34 mouse cellular contexts compared by ENCODE assay signal in genomic region chr3:147246141-147246540, GRCm38 (mm10).
"Had no signal": no experiment of that assay in that cellular context is flagged by ENCODE, and none has a peak within 500 bp of the region (broad histone marks: within the 10 kb centered on the region; RNA-seq: fewer than 3 reads in every experiment).

No protein-coding gene starts in this region.

- H3K4me1 ChIP-seq: heart, embryonic 13.5 days; heart, embryonic 15.5 days; hindbrain, embryonic 10.5 days; hindbrain, embryonic 12.5 days; hindbrain, embryonic 13.5 days; hindbrain, embryonic 15.5 days; intestine, embryonic 15.5 days had no signal

- H3K4me3 ChIP-seq: heart, embryonic 12.5 days; heart, embryonic 13.5 days; heart, embryonic 15.5 days; hindbrain, embryonic 10.5 days; hindbrain, embryonic 12.5 days; hindbrain, embryonic 13.5 days; hindbrain, embryonic 15.5 days; intestine, embryonic 15.5 days; kidney, embryonic 15.5 days; layer of hippocampus, adult 2 months; left cerebral cortex, adult 2 months had no signal

- H3K27ac ChIP-seq: heart, embryonic 13.5 days; heart, embryonic 15.5 days; hindbrain, embryonic 10.5 days; hindbrain, embryonic 12.5 days; hindbrain, embryonic 13.5 days; hindbrain, embryonic 14.5 days; hindbrain, embryonic 15.5 days; hindbrain, postnatal 0 days; intestine, embryonic 15.5 days; kidney, embryonic 15.5 days; kidney, postnatal 0 days; layer of hippocampus, adult 2 months; left cerebral cortex, adult 2 months had no signal

- H3K9me3 ChIP-seq: heart, embryonic 12.5 days; heart, embryonic 13.5 days; heart, embryonic 15.5 days; hindbrain, embryonic 10.5 days; hindbrain, embryonic 12.5 days; hindbrain, embryonic 13.5 days; hindbrain, embryonic 15.5 days; intestine, embryonic 15.5 days; kidney, embryonic 15.5 days had no signal

- H3K36me3 ChIP-seq: heart, embryonic 12.5 days; heart, embryonic 13.5 days; heart, embryonic 15.5 days; hindbrain, embryonic 10.5 days; hindbrain, embryonic 12.5 days; hindbrain, embryonic 13.5 days; hindbrain, embryonic 15.5 days; intestine, embryonic 15.5 days; kidney, embryonic 15.5 days had no signal

- ATAC-seq: hindbrain, embryonic 16.5 days; hindbrain, postnatal 0 days; inflammation-experienced regulatory T-cells, adult 6 months; intestine, embryonic 15.5 days; intestine, embryonic 16.5 days; intestine, postnatal 0 days had no signal

- DNase-seq: heart, postnatal 10 days; heart, postnatal 14 days; heart, postnatal 36 days; heart, postnatal 4 days; kidney, adult 11 months; kidney, adult 18-20 months; kidney, adult 2 months; kidney, adult 8-10 months; kidney, adult 9 months; kidney, postnatal 10 days; kidney, postnatal 14 days; kidney, postnatal 25 days; kidney, postnatal 36 days; kidney, postnatal 4 days; layer of hippocampus, adult 9-11 months; layer of hippocampus, postnatal 36 days had no signal

- H3K9ac ChIP-seq: heart, embryonic 12.5 days; heart, embryonic 13.5 days; heart, embryonic 15.5 days; hindbrain, embryonic 12.5 days; hindbrain, embryonic 13.5 days; hindbrain, embryonic 14.5 days; hindbrain, embryonic 15.5 days; intestine, embryonic 15.5 days; kidney, embryonic 15.5 days had no signal

- H3K4me2 ChIP-seq: heart, embryonic 12.5 days; heart, embryonic 13.5 days; heart, embryonic 15.5 days; hindbrain, embryonic 12.5 days; hindbrain, embryonic 13.5 days; hindbrain, embryonic 14.5 days; hindbrain, embryonic 15.5 days; intestine, embryonic 15.5 days; kidney, embryonic 15.5 days had no signal

- H3K27me3 ChIP-seq: heart, embryonic 12.5 days; heart, embryonic 13.5 days; heart, embryonic 15.5 days; hindbrain, embryonic 12.5 days; hindbrain, embryonic 13.5 days; hindbrain, embryonic 15.5 days; intestine, embryonic 15.5 days; kidney, embryonic 15.5 days had no signal
